Mouse (Mus musculus): Measurements from ENCODE around the gene Dmrta2. TPM values are rescaled to one million over a fixed set of nuclear protein-coding genes. Genes with fewer than 3 reads are reported as not detected.

Dmrta2 gene
- polyA plus RNA-seq, 1 experiment from 2014 or later: 5.9 TPM

GRCm38 (mm10) chr4:109988411-109988810 lies 10.6 kb downstream of the Dmrta2 start:
- 35% methylated on average over 4 of the region's 5 CpGs for WGBS
- Histone ChIP-seq H3K4me2 (ENCODE audit: low read length) (no peak overlapping the region), H3K27ac (ENCODE audit: low read depth, low read length) (no peak overlapping the region), H3K36me3 (ENCODE audit: control insufficient read depth, insufficient read depth, low read length) (no peaks in the 10 kb centered on the region), H3K4me3 (ENCODE audit: low read depth, low read length) (no peak overlapping the region), H3K9ac (ENCODE audit: low read length) (no peak overlapping the region), H3K9me3 (replicated peaks; ENCODE audit: control insufficient read depth, low read length) (no peaks in the 10 kb centered on the region), H3K4me1 (ENCODE audit: control insufficient read depth, insufficient read depth, low read length) (0 out of 2 replicates have a peak, but pooled peaks cover 3% of the 10 kb centered on the region), H3K27me3 (replicated peaks; ENCODE audit: control insufficient read depth, insufficient read depth, low read length) (peaks cover 34% of the 10 kb centered on the region)
- DNase-seq (ENCODE audit: low spot score): no peak
- no peak for ATAC-seq

- DNase-seq (ENCODE audit: low spot score) (peak; percentile 14), ATAC-seq (no peak)
- H3K9me3 ChIP-seq (replicated peaks; ENCODE audit: control insufficient read depth, low read length): no peaks in the 10 kb centered on the region
- no peak overlapping the region for H3K27ac ChIP-seq (ENCODE audit: low read depth, low read length)
- H3K9ac ChIP-seq (ENCODE audit: low read length): no peak overlapping the region
- no peak overlapping the region for H3K4me3 ChIP-seq (ENCODE audit: low read depth, low read length)
- no peaks in the 10 kb centered on the region for H3K36me3 ChIP-seq (ENCODE audit: control insufficient read depth, insufficient read depth, low read length)
- 0 out of 2 replicates have a peak, but pooled peaks cover 3% of the 10 kb centered on the region for H3K4me1 ChIP-seq (ENCODE audit: control insufficient read depth, insufficient read depth, low read length)
- no peak overlapping the region for H3K4me2 ChIP-seq (ENCODE audit: low read length)
- 48% methylated on average over 6 of the region's 6 CpGs for WGBS
- peaks cover 32% of the 10 kb centered on the region for H3K27me3 ChIP-seq (replicated peaks; ENCODE audit: control insufficient read depth, insufficient read depth, low read length)
Measured at GRCm38 (mm10) chr4:109989213-109989612, 11.4 kb downstream of the Dmrta2 start.

- Histone ChIP-seq H3K27me3 (replicated peaks; ENCODE audit: control insufficient read depth, insufficient read depth, low read length) (no peaks in the 10 kb centered on the region), H3K27ac (ENCODE audit: low read depth, low read length) (no peak overlapping the region), H3K4me3 (ENCODE audit: low read depth, low read length) (no peak overlapping the region), H3K4me2 (ENCODE audit: low read length) (no peak overlapping the region), H3K36me3 (ENCODE audit: control insufficient read depth, insufficient read depth, low read length) (no peaks in the 10 kb centered on the region), H3K9me3 (replicated peaks; ENCODE audit: control insufficient read depth, low read length) (no peaks in the 10 kb centered on the region), H3K9ac (ENCODE audit: low read length) (no peak overlapping the region), H3K4me1 (ENCODE audit: control insufficient read depth, insufficient read depth, low read length) (no peaks in the 10 kb centered on the region)
- DNase-seq (ENCODE audit: low spot score): no peak
- ATAC-seq: no peak
- WGBS: 91% methylated on average over 1 of the region's 1 CpGs
Measured at GRCm38 (mm10) chr4:110006044-110006443, 28.2 kb downstream of the Dmrta2 start.

- no peaks in the 10 kb centered on the region for H3K4me1 ChIP-seq (ENCODE audit: control insufficient read depth, insufficient read depth, low read length)
- ATAC-seq: no peak
- no peak overlapping the region for H3K9ac ChIP-seq (ENCODE audit: low read length)
- H3K27ac ChIP-seq (ENCODE audit: low read depth, low read length): no peak overlapping the region
- H3K9me3 ChIP-seq (replicated peaks; ENCODE audit: control insufficient read depth, low read length): no peaks in the 10 kb centered on the region
- WGBS: 45% methylated on average over 9 of the region's 9 CpGs
- peaks cover 11% of the 10 kb centered on the region for H3K27me3 ChIP-seq (replicated peaks; ENCODE audit: control insufficient read depth, insufficient read depth, low read length)
- no peak overlapping the region for H3K4me3 ChIP-seq (ENCODE audit: low read depth, low read length)
- H3K4me2 ChIP-seq (ENCODE audit: low read length): no peak overlapping the region
- DNase-seq (ENCODE audit: low spot score): no peak
- H3K36me3 ChIP-seq (ENCODE audit: control insufficient read depth, insufficient read depth, low read length): no peaks in the 10 kb centered on the region
Measured at GRCm38 (mm10) chr4:110019145-110019544, 41.3 kb downstream of the Dmrta2 start.

- WGBS: 10% methylated on average over 12 of the region's 12 CpGs
- H3K27ac ChIP-seq (ENCODE audit: low read depth, low read length): no peak overlapping the region
- H3K9me3 ChIP-seq (replicated peaks; ENCODE audit: control insufficient read depth, low read length): no peaks in the 10 kb centered on the region
- H3K9ac ChIP-seq (ENCODE audit: low read length): peak overlapping the region; percentile 48
- H3K4me3 ChIP-seq (ENCODE audit: low read depth, low read length): peak overlapping the region; percentile 22
- peak overlapping the region; percentile 46 for H3K4me2 ChIP-seq (ENCODE audit: low read length)
- peaks cover 11% of the 10 kb centered on the region for H3K27me3 ChIP-seq (replicated peaks; ENCODE audit: control insufficient read depth, insufficient read depth, low read length)
- H3K4me1 ChIP-seq (ENCODE audit: control insufficient read depth, insufficient read depth, low read length): no peaks in the 10 kb centered on the region
- DNase-seq (ENCODE audit: low spot score): peak; percentile 88
- ATAC-seq: peak; percentile 65
- H3K36me3 ChIP-seq (ENCODE audit: control insufficient read depth, insufficient read depth, low read length): no peaks in the 10 kb centered on the region
Measured at GRCm38 (mm10) chr4:110020255-110020654, 42.4 kb downstream of the Dmrta2 start.

- Histone ChIP-seq H3K4me1 (ENCODE audit: control insufficient read depth, insufficient read depth, low read length) (no peaks in the 10 kb centered on the region), H3K9ac (ENCODE audit: low read length) (no peak overlapping the region), H3K9me3 (replicated peaks; ENCODE audit: control insufficient read depth, low read length) (no peaks in the 10 kb centered on the region), H3K27ac (ENCODE audit: low read depth, low read length) (no peak overlapping the region), H3K4me3 (ENCODE audit: low read depth, low read length) (no peak overlapping the region), H3K27me3 (replicated peaks; ENCODE audit: control insufficient read depth, insufficient read depth, low read length) (peaks cover 11% of the 10 kb centered on the region), H3K36me3 (ENCODE audit: control insufficient read depth, insufficient read depth, low read length) (no peaks in the 10 kb centered on the region), H3K4me2 (ENCODE audit: low read length) (no peak overlapping the region; the same call in 1 of the 2 replicates)
- peak; percentile 76 for ATAC-seq
- peak; percentile 82 for DNase-seq (ENCODE audit: low spot score)
- 14% methylated on average over 25 of the region's 25 CpGs for WGBS
Measured at GRCm38 (mm10) chr4:110021956-110022625, 44.2 kb downstream of the Dmrta2 start.

GRCm38 (mm10) chr4:110028461-110029188 lies 50.8 kb downstream of the Dmrta2 start:
- no peak overlapping the region for H3K27ac ChIP-seq (ENCODE audit: low read depth, low read length)
- no peaks in the 10 kb centered on the region for H3K4me1 ChIP-seq (ENCODE audit: control insufficient read depth, insufficient read depth, low read length)
- H3K9me3 ChIP-seq (replicated peaks; ENCODE audit: control insufficient read depth, low read length): no peaks in the 10 kb centered on the region
- no peak overlapping the region for H3K4me2 ChIP-seq (ENCODE audit: low read length)
- H3K36me3 ChIP-seq (ENCODE audit: control insufficient read depth, insufficient read depth, low read length): no peaks in the 10 kb centered on the region
- WGBS: 55% methylated on average over 6 of the region's 6 CpGs
- H3K27me3 ChIP-seq (replicated peaks; ENCODE audit: control insufficient read depth, insufficient read depth, low read length): no peaks in the 10 kb centered on the region; the same call in 1 of the 2 replicates
- DNase-seq (ENCODE audit: low spot score): peak; percentile 87
- H3K4me3 ChIP-seq (ENCODE audit: low read depth, low read length): no peak overlapping the region
- peak; percentile 85 for ATAC-seq
- H3K9ac ChIP-seq (ENCODE audit: low read length): no peak overlapping the region

- Histone ChIP-seq H3K4me1 (ENCODE audit: control insufficient read depth, insufficient read depth, low read length) (no peaks in the 10 kb centered on the region), H3K9ac (ENCODE audit: low read length) (no peak overlapping the region), H3K4me3 (ENCODE audit: low read depth, low read length) (no peak overlapping the region), H3K4me2 (ENCODE audit: low read length) (no peak overlapping the region), H3K36me3 (ENCODE audit: control insufficient read depth, insufficient read depth, low read length) (no peaks in the 10 kb centered on the region), H3K27ac (ENCODE audit: low read depth, low read length) (no peak overlapping the region), H3K9me3 (replicated peaks; ENCODE audit: control insufficient read depth, low read length) (no peaks in the 10 kb centered on the region), H3K27me3 (replicated peaks; ENCODE audit: control insufficient read depth, insufficient read depth, low read length) (no peaks in the 10 kb centered on the region; the same call in 1 of the 2 replicates)
- DNase-seq (ENCODE audit: low spot score) (no peak), ATAC-seq (no peak)
- 85% methylated on average over 1 of the region's 1 CpGs for WGBS
Measured at GRCm38 (mm10) chr4:110029446-110029845, 51.6 kb downstream of the Dmrta2 start.
